Mouse (Mus musculus) kidney, embryonic 16.5 days (tissue): ENCODE measurements at regions not wholly inside any gene's neighbourhood (a gene's known extent, or its start where the extent isn't known, plus 50 kb on each side); places are given as distances from the start of the nearest gene placed in this dataset.

Source experiments
- ATAC-seq: fragments of 200-750 bp; cut with Nextera tagmentation; 2 replicates; pipeline ENCODE4 v1.8.0; 2017; ENCODE audit warnings: moderate TSS enrichment; ENCODE audit not compliant: low FRiP score, low TSS enrichment
- H3K27ac ChIP-seq: fragments of 300-500 bp; sonication (generic); 2 replicates; pipeline ENCODE4 v1.5.1; 2014; ENCODE audit warnings: low read length
- H3K27me3 ChIP-seq: fragments of 300-500 bp; sonication (generic); 2 replicates; pipeline ENCODE4 v1.6.1; 2014; ENCODE audit warnings: low read length, control low read depth, mixed read lengths; ENCODE audit not compliant: insufficient read depth
- H3K36me3 ChIP-seq: fragments of 300-500 bp; sonication (generic); 2 replicates; pipeline ENCODE4 v1.6.1; 2014; ENCODE audit warnings: low read length, control low read depth, mixed read lengths; ENCODE audit not compliant: insufficient read depth
- H3K4me1 ChIP-seq: fragments of 300-500 bp; sonication (generic); 2 replicates; pipeline ENCODE4 v1.6.1; 2014; ENCODE audit warnings: low read length, control low read depth, mixed read lengths; ENCODE audit not compliant: insufficient read depth
- H3K4me2 ChIP-seq: fragments of 300-500 bp; sonication (generic); replicated peaks from 2 replicates; pipeline ENCODE4 v1.6.1; 2014; ENCODE audit warnings: low read depth, low read length
- H3K4me3 ChIP-seq: fragments of 300-500 bp; sonication (generic); 2 replicates; pipeline ENCODE4 v1.5.1; 2014; ENCODE audit warnings: mild to moderate bottlenecking, low read length
- H3K9ac ChIP-seq: fragments of 300-500 bp; sonication (generic); replicated peaks from 2 replicates; pipeline ENCODE4 v1.6.1; 2014; ENCODE audit warnings: low read length
- H3K9me3 ChIP-seq: fragments of 300-500 bp; sonication (generic); 2 replicates; pipeline ENCODE4 v1.6.1; 2016; ENCODE audit warnings: low read length, control low read depth
- WGBS: fragments of 180-500 bp; shearing (Covaris S2); extraction: QIAGEN DNeasy Blood & Tissue Kit; methylation state at CpG from one replicate; pipeline ENCODE4 v1.1.7; 2014; 5-methylcytosine and 5-hydroxymethylcytosine counted together

GRCm38 (mm10) chr7:74703533-74703932, 149.0 kb upstream of the Slco3a1 start:
- 86% methylated on average over 4 of the region's 4 CpGs for WGBS
- Histone ChIP-seq H3K36me3 (no peaks in the 10 kb centered on the region), H3K9ac (no peak overlapping the region), H3K4me3 (no peak overlapping the region), H3K9me3 (0 out of 2 replicates have a peak, but pooled peaks cover 2% of the 10 kb centered on the region), H3K27ac (no peak overlapping the region), H3K27me3 (no peaks in the 10 kb centered on the region), H3K4me1 (no peaks in the 10 kb centered on the region), H3K4me2 (no peak overlapping the region)
- no peak for ATAC-seq

DNA sequence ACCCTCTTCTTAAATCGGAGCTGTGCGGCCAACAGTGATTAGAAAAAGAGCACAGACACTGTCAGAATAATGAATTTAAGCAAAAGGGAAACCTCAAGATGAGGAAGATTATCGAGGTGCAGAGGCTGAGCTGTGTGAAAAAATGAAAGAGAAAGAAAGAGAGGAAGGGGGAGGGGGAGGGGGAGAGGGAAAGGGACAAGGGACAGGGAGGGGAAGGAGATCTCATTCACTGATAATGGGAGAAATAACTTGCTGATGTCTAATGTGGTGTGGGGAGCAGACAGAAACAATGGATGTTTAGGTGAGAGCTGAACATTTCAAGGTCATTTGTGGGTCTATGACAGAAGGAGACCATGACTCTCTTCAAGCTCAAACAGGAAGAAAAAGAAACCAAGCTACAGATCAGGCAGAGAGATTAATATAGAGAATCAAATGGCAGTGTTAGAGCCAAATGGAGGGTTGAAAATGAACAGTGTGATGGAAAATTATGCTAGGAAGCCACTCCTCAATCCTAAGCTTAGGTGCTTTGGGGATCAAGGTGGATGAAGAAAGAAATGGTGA, 143.3 kb upstream of the Slco3a1 start:
- Histone ChIP-seq H3K9ac (no peak overlapping the region), H3K27ac (no peak overlapping the region), H3K9me3 (no peaks in the 10 kb centered on the region), H3K4me2 (no peak overlapping the region), H3K36me3 (no peaks in the 10 kb centered on the region), H3K4me3 (no peak overlapping the region), H3K27me3 (no peaks in the 10 kb centered on the region), H3K4me1 (no peaks in the 10 kb centered on the region)
- 82% methylated on average over 3 of the region's 3 CpGs for WGBS
- no peak for ATAC-seq

DNA sequence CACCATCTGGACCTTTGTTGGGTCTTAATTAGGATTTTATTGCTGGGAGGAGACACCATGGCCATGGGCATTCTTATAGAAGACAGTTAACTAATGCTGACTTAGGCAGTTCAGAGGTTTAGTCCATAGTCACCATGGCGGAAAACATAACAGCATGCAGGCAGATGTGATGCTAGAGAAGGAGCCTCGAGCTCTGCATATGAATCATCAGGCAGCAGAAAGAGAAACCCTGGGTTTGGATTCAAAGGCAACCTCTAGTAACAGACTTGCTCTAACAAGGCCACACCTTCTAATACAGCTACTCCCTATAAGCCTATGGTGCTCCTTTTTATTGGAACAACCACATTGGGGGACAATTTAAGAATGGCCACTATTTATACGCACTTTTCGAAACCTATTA, 141.7 kb upstream of the Slco3a1 start:
- no peaks in the 10 kb centered on the region for H3K9me3 ChIP-seq
- WGBS, result 86% methylated on average over 4 of the region's 4 CpGs
- no peak for ATAC-seq
- no peak overlapping the region for H3K27ac ChIP-seq
- no peak overlapping the region for H3K4me2 ChIP-seq
- no peaks in the 10 kb centered on the region for H3K27me3 ChIP-seq
- H3K4me1 ChIP-seq, result no peaks in the 10 kb centered on the region
- no peaks in the 10 kb centered on the region for H3K36me3 ChIP-seq
- no peak overlapping the region for H3K4me3 ChIP-seq
- no peak overlapping the region for H3K9ac ChIP-seq

GRCm38 (mm10) chr7:74693049-74693448, 138.5 kb upstream of the Slco3a1 start:
- no peaks in the 10 kb centered on the region for H3K4me1 ChIP-seq
- no peak overlapping the region for H3K27ac ChIP-seq
- no peak overlapping the region for H3K9ac ChIP-seq
- H3K9me3 ChIP-seq, result no peaks in the 10 kb centered on the region
- H3K4me2 ChIP-seq, result no peak overlapping the region
- 65% methylated on average over 3 of the region's 3 CpGs for WGBS
- H3K4me3 ChIP-seq, result no peak overlapping the region
- ATAC-seq, result no peak
- no peaks in the 10 kb centered on the region for H3K27me3 ChIP-seq
- H3K36me3 ChIP-seq, result no peaks in the 10 kb centered on the region

GRCm38 (mm10) chr7:74690706-74691105, 136.1 kb upstream of the Slco3a1 start:
- no peak for ATAC-seq
- no peaks in the 10 kb centered on the region for H3K36me3 ChIP-seq
- no peak overlapping the region for H3K9ac ChIP-seq
- no peaks in the 10 kb centered on the region for H3K27me3 ChIP-seq
- H3K9me3 ChIP-seq, result no peaks in the 10 kb centered on the region
- no peak overlapping the region for H3K4me2 ChIP-seq
- H3K4me3 ChIP-seq, result no peak overlapping the region
- no peak overlapping the region for H3K27ac ChIP-seq
- no peaks in the 10 kb centered on the region for H3K4me1 ChIP-seq

GRCm38 (mm10) chr7:74688116-74688702, 133.6 kb upstream of the Slco3a1 start:
- no peak for ATAC-seq
- Histone ChIP-seq H3K27me3 (no peaks in the 10 kb centered on the region), H3K4me1 (no peaks in the 10 kb centered on the region), H3K9me3 (no peaks in the 10 kb centered on the region), H3K4me3 (no peak overlapping the region), H3K4me2 (no peak overlapping the region), H3K9ac (no peak overlapping the region), H3K36me3 (no peaks in the 10 kb centered on the region), H3K27ac (no peak overlapping the region)
- WGBS, result 66% methylated on average over 7 of the region's 7 CpGs

DNA sequence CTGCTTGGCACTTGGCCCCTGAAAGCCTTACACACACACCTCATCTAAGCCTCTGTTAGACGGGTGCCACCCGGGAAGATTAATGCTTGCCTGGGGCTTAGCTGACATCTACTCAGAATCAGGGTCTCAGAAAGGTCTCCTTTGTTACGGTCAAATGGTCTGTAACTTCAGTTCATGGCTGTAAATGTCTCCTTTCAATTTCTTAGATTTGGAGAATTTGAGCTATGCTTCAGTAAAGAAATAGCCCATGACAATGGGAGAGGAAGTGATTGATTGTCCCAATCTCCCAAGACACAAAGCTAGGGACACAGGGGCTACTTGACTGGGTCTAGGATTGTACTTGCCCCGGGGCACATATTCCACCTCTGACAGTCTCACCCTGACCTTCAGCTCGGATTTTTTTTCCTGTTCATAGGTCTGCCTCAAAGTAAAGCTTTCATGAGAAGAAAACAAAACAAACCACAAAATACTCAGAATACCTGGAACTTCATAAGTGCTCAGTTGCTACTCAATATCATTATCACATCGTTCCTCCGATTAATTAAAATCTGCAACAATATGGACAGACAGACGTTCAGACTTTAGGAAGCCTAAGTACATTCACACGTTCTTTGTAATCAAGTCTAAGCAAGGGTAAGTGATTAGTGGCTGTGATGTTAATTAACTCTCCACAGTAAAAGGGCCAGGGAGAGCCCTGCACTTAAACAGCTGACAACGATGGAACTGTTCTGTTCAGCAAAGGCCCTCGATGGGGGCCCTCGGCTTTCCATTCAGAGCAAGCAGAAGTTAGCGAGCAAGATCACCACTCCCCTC, 132.9 kb upstream of the Slco3a1 start:
- Histone ChIP-seq H3K4me2 (no peak overlapping the region), H3K27ac (no peak overlapping the region), H3K9me3 (no peaks in the 10 kb centered on the region), H3K4me3 (no peak overlapping the region), H3K9ac (no peak overlapping the region), H3K4me1 (no peaks in the 10 kb centered on the region), H3K36me3 (no peaks in the 10 kb centered on the region), H3K27me3 (no peaks in the 10 kb centered on the region)
- 39% methylated on average over 13 of the region's 13 CpGs for WGBS
- ATAC-seq, result no peak

GRCm38 (mm10) chr7:74683979-74684378, 129.4 kb upstream of the Slco3a1 start:
- no peaks in the 10 kb centered on the region for H3K36me3 ChIP-seq
- ATAC-seq, result no peak
- no peaks in the 10 kb centered on the region for H3K9me3 ChIP-seq
- H3K27ac ChIP-seq, result no peak overlapping the region
- no peaks in the 10 kb centered on the region for H3K4me1 ChIP-seq
- no peaks in the 10 kb centered on the region for H3K27me3 ChIP-seq
- 83% methylated on average over 2 of the region's 2 CpGs for whole genome bisulfite sequencing
- no peak overlapping the region for H3K4me3 ChIP-seq
- no peak overlapping the region for H3K9ac ChIP-seq
- H3K4me2 ChIP-seq, result no peak overlapping the region

- Histone ChIP-seq H3K4me2 (no peak overlapping the region), H3K27ac (no peak overlapping the region), H3K9ac (no peak overlapping the region), H3K4me1 (no peaks in the 10 kb centered on the region), H3K36me3 (no peaks in the 10 kb centered on the region), H3K4me3 (no peak overlapping the region), H3K27me3 (no peaks in the 10 kb centered on the region), H3K9me3 (no peaks in the 10 kb centered on the region)
- 75% methylated on average over 4 of the region's 4 CpGs for WGBS
- ATAC-seq, result no peak
Observed at GRCm38 (mm10) chr7:74673626-74674295, 119.2 kb upstream of the Slco3a1 start.

GRCm38 (mm10) chr7:74669110-74669509, 114.5 kb upstream of the Slco3a1 start:
- ATAC-seq, result no peak
- Histone ChIP-seq H3K9ac (no peak overlapping the region), H3K27me3 (no peaks in the 10 kb centered on the region), H3K9me3 (no peaks in the 10 kb centered on the region), H3K4me3 (no peak overlapping the region), H3K27ac (no peak overlapping the region), H3K4me1 (no peaks in the 10 kb centered on the region), H3K4me2 (no peak overlapping the region), H3K36me3 (no peaks in the 10 kb centered on the region)
